Mouse (Mus musculus): Measurements from ENCODE around the gene Cd37.
"Not testable (repeated sequence)": the region's sequence is repeated elsewhere in the genome, so short reads cannot be mapped to it uniquely, and the experiment has no call there.

The Cd37 gene

GRCm38 (mm10) chr7:45238723-45239496 is at the start of gene Cd37:
TSS of gene Cd37 (minus strand) at chr7:45239115.
- no peak for DNase-seq (ENCODE audit: extremely low spot score)

GRCm38 (mm10) chr7:45286486-45286885 is 47.6 kb upstream of the Cd37 start:
- DNase-seq (ENCODE audit: extremely low spot score), result no peak

GRCm38 (mm10) chr7:45277136-45277760 is 38.3 kb upstream of the Cd37 start, which contains the start of gene Slc6a21:
TSS of gene Slc6a21 (plus strand) at chr7:45277513.
- DNase-seq (ENCODE audit: extremely low spot score), result peak; percentile 75

GRCm38 (mm10) chr7:45273672-45274071 is 34.8 kb upstream of the Cd37 start:
- no peak for DNase-seq (ENCODE audit: extremely low spot score)

GRCm38 (mm10) chr7:45272786-45273412 is 34.0 kb upstream of the Cd37 start:
- no peak for DNase-seq (ENCODE audit: extremely low spot score)

GRCm38 (mm10) chr7:45265518-45265917 is 26.6 kb upstream of the Cd37 start:
- DNase-seq (ENCODE audit: extremely low spot score), result no peak

GRCm38 (mm10) chr7:45264348-45264747 is 25.4 kb upstream of the Cd37 start:
- no peak for DNase-seq (ENCODE audit: extremely low spot score)

- DNase-seq (ENCODE audit: extremely low spot score), result no peak
Measured at GRCm38 (mm10) chr7:45263006-45263607, 24.2 kb upstream of the Cd37 start.

GRCm38 (mm10) chr7:45262266-45262665 is 23.4 kb upstream of the Cd37 start:
- DNase-seq (ENCODE audit: extremely low spot score), result no peak

- DNase-seq (ENCODE audit: extremely low spot score), result no peak
Measured at GRCm38 (mm10) chr7:45259281-45259680, 20.4 kb upstream of the Cd37 start.

- DNase-seq (ENCODE audit: extremely low spot score), result no peak
Measured at GRCm38 (mm10) chr7:45257063-45257840, 18.3 kb upstream of the Cd37 start.

GRCm38 (mm10) chr7:45255822-45256221 is 16.9 kb upstream of the Cd37 start:
- not testable (repeated sequence) for DNase-seq (ENCODE audit: extremely low spot score)

GRCm38 (mm10) chr7:45253806-45254205 is 14.9 kb upstream of the Cd37 start:
- DNase-seq (ENCODE audit: extremely low spot score), result no peak

- DNase-seq (ENCODE audit: extremely low spot score), result no peak
Measured at GRCm38 (mm10) chr7:45247666-45248065, 8.8 kb upstream of the Cd37 start.

- no peak for DNase-seq (ENCODE audit: extremely low spot score)
Measured at GRCm38 (mm10) chr7:45241389-45241749, 2.5 kb upstream of the Cd37 start.

- DNase-seq (ENCODE audit: extremely low spot score), result peak; percentile 70
Measured at GRCm38 (mm10) chr7:45240633-45241388, 1.9 kb upstream of the Cd37 start, which contains the start of gene Slc6a16. TSS of gene Slc6a16 (plus strand) at chr7:45241085.

GRCm38 (mm10) chr7:45240109-45240508 is 1.2 kb upstream of the Cd37 start:
- DNase-seq (ENCODE audit: extremely low spot score), result no peak

- DNase-seq (ENCODE audit: extremely low spot score), result no peak
Measured at GRCm38 (mm10) chr7:45237747-45238699, 892 bp downstream of the Cd37 start.

GRCm38 (mm10) chr7:45235656-45236180 is 3.2 kb downstream of the Cd37 start:
- DNase-seq (ENCODE audit: extremely low spot score), result no peak

Data from embryo, embryonic 9.5 days (tissue).